Mouse (Mus musculus) natural killer cell, adult 2 months (primary cell): Measurements from ENCODE around the gene Mmp19.

Experiments used
- DNase-seq, 2 experiments: peaks; one replicate each; pipeline ENCODE4 v3.0.0; 2022; ENCODE audit warnings: low spot score in 2 of 2

The Mmp19 gene

DNA sequence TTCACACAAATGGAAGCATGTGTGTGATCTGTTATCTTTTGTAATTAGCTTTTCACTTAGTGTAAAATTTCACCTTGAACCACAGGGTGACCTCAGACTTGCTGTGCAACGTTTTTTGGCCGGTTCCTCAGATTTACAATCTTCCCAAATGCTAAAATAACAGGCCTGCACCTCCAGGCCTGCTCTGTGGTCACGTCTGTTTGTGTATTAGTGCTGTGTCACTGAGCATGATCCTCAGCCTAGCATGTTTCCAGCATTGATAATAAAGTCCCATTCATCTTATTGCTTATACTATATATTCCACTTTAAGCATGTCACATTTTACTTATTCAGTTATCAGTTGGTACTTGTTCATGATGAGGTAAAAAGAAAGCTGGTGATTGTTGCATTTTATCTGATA lies 59.6 kb downstream of the Mmp19 start:
- no peak for DNase-seq
